1 mouse cellular context compared by ENCODE assay signal in the genomic region with DNA sequence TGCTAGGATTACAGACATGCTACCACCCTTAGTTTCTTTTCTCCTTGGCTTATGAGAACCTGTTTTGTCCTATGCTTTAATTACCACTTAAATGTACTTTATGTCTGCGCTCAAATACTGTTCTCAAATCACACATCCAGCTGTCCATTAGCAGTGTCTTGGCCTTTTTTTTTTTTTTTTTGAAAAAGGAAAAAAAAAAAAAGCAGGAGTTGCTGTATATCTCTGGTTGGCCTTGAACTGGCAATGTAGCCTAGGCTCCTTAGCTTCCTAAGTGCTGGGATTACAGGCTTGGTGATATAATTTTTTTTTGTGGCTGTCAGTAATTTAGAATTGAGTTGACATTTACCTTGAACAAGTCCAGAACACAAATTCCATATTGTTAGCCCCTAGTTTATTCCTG.
TF ChIP-seq lines count a peak whose summit lies in the region.

No protein-coding gene starts in this region.

TF ChIP-seq in myocyte, 11 proteins besides CTCF, POLR2A, EP300 and RAD21:
- TF ChIP-seq USF1 (IDR thresholded peaks at IDR 0.05; ENCODE audit: low read depth) (no peak), TCF12 (IDR thresholded peaks at IDR 0.05; ENCODE audit: insufficient read depth, poor library complexity, severe bottlenecking) (no peak), MAX (IDR thresholded peaks at IDR 0.05; ENCODE audit: low read depth) (no peak), POLR2AphosphoS2 (IDR thresholded peaks at IDR 0.05; ENCODE audit: insufficient read length, low read depth) (no peak), MYOG (IDR thresholded peaks at IDR 0.05; ENCODE audit: control insufficient read depth in 1 of 3, insufficient read depth in 1 of 3, insufficient read length in 2 of 3, low read depth in 2 of 3) (no peak), TCF3 (IDR thresholded peaks at IDR 0.05; ENCODE audit: insufficient read length, low read depth) (no peak), CEBPB (IDR thresholded peaks at IDR 0.05; ENCODE audit: insufficient read depth, poor library complexity, severe bottlenecking) (no peak), E2F4 (IDR thresholded peaks at IDR 0.05; ENCODE audit: insufficient read depth) (no peak), REST (IDR thresholded peaks at IDR 0.05; ENCODE audit: insufficient read depth, insufficient read length) (no peak), SRF (IDR thresholded peaks at IDR 0.05; ENCODE audit: control insufficient read depth, insufficient read length, low read depth) (no peak)
TF ChIP-seq in myocyte: peak in this region for 0.
